Mouse (Mus musculus) heart, adult 2 months (tissue): ENCODE data around the gene Cramp1l. TPM values are rescaled to one million over a fixed set of nuclear protein-coding genes. Genes with fewer than 3 reads are reported as not detected.
A peak's percentile ranks its signal among the peaks of the same experiment; 100 is the strongest.

Experiments used
- DNase-seq, 2 experiments: peaks; one replicate each; pipeline ENCODE4 v3.0.0; 2021
- H3K27ac ChIP-seq: fragments of 200-600 bp; 2 replicates; pipeline ENCODE4 v1.8.1; 2022
- H3K27me3 ChIP-seq: fragments of 200-500 bp; 2 replicates; pipeline ENCODE4 v1.6.1; 2012; ENCODE audit warnings: mild to moderate bottlenecking, low read length, inconsistent platforms, mixed read lengths; ENCODE audit not compliant: control insufficient read depth, insufficient read depth
- H3K36me3 ChIP-seq: fragments of 200-500 bp; 2 replicates; pipeline ENCODE4 v1.6.1; 2012; ENCODE audit warnings: low read length, inconsistent platforms; ENCODE audit not compliant: control insufficient read depth, insufficient read depth
- H3K4me1 ChIP-seq: fragments of 200-500 bp; 2 replicates; pipeline ENCODE4 v1.6.1; 2011; ENCODE audit warnings: low read length; ENCODE audit not compliant: control insufficient read depth, insufficient read depth
- H3K4me3 ChIP-seq: fragments of 200-600 bp; 2 replicates; pipeline ENCODE4 v1.8.1; 2022
- H3K79me2 ChIP-seq: fragments of 200-500 bp; replicated peaks from 2 replicates; pipeline ENCODE4 v1.6.1; 2012; ENCODE audit warnings: mild to moderate bottlenecking, inconsistent platforms, low read length, moderate library complexity, mixed read lengths; ENCODE audit not compliant: control insufficient read depth, insufficient read depth
- H3K9ac ChIP-seq: fragments of 200-500 bp; 2 replicates; pipeline ENCODE4 v1.6.1; 2012; ENCODE audit warnings: low read depth, mild to moderate bottlenecking, control low read depth, inconsistent platforms, low read length, mixed read lengths
- CTCF ChIP-seq: fragments of 200-600 bp; IDR thresholded peaks from 2 replicates; pipeline ENCODE4 v1.8.1; 2022; ENCODE audit warnings: antibody characterized with exemption, mild to moderate bottlenecking, moderate library complexity
- EP300 ChIP-seq: fragments of 200-500 bp; IDR thresholded peaks from 2 replicates; pipeline ENCODE4 v1.6.1; 2011; ENCODE audit warnings: low read depth, low read length, control low read depth; ENCODE audit not compliant: insufficient read depth
- POLR2A ChIP-seq: fragments of 200-500 bp; IDR thresholded peaks from 2 replicates; pipeline ENCODE4 v1.6.1; 2011; ENCODE audit warnings: mild to moderate bottlenecking, low read depth, low read length, control low read depth; ENCODE audit not compliant: insufficient read depth
- WGBS: fragments of 180-500 bp; shearing (Covaris S2); methylation state at CpG from one replicate; pipeline ENCODE4 v1.1.7; 2018; 5-methylcytosine and 5-hydroxymethylcytosine counted together
- intact Hi-C: fragments of 180-260 bp; cut with DNase I; formaldehyde crosslinking; loops from one replicate; pipeline ENCODE4 v1.15.1; 2025
- long read RNA-seq: library from polyadenylated mRNA; stranded (forward); transcript quantifications from one replicate; pipeline ENCODE4 v2.0.0, GENCODE M21; 2021
- polyA plus RNA-seq: library from polyadenylated mRNA; depleted of rRNA; stranded (reverse); fragments of >200 nt; gene quantifications from 2 replicates; pipeline ENCODE4 v1.2.3, GENCODE M21; 2012; rRNA removed
- total RNA-seq, 2 experiments: library from RNA; stranded (reverse); gene quantifications; 2 replicates each; pipeline ENCODE4 v1.2.3; 2021

Cramp1l gene
- total RNA-seq (1 to 10 TPM; 9.4 to 9.8 TPM), polyA plus RNA-seq (9.6 and 13.7 TPM in 2 replicates)
- long read RNA-seq, partial matches to known transcripts: 1 of 1 reads
- long read RNA-seq, other reads (novel, unspliced or antisense): 0 of 1 reads

- Histone ChIP-seq H3K27ac (peak within 1 kb of the TSS; percentile 89), H3K27me3 (no peaks in the 10 kb centered on the region), H3K4me1 (no peaks in the 10 kb centered on the region; the same call in 1 of the 2 replicates), H3K4me3 (peak within 1 kb of the TSS; percentile 71), H3K36me3 (peaks cover 11% of the 10 kb centered on the region), H3K9ac (peak within 1 kb of the TSS; percentile 88), H3K79me2 (peaks cover 14% of the 10 kb centered on the region)
- under 1% methylated on average over 61 of the region's 62 CpGs for WGBS
- DNase-seq: peak; percentile 98 to 100
- intact Hi-C loops: loop anchor here (2.0 to 10.0 kb wide), 5 partner anchors 47 to 271 kb away; partner anchors contain the start of genes BC003965 and Ube2i
- TF ChIP-seq POLR2A: peak; percentile 60; the same call in 1 of the 2 replicates
- TF ChIP-seq EP300: no peak; the same call in 1 of the 2 replicates
Observed at GRCm38 (mm10) chr17:25015655-25016291, at the start of gene Cramp1l, which contains the start of gene Ift140. Cramp1l (minus strand) TSS chr17:25015788. Ift140 (plus strand) TSS chr17:25016085.

GRCm38 (mm10) chr17:25065189-25065588 is 49.6 kb upstream of the Cramp1l start:
- H3K27ac ChIP-seq: peak overlapping the region; percentile 96
- no peaks in the 10 kb centered on the region for H3K27me3 ChIP-seq
- H3K4me1 ChIP-seq: peaks cover 51% of the 10 kb centered on the region
- no peak overlapping the region for H3K9ac ChIP-seq
- intact Hi-C loops: no loop called here
- no peak overlapping the region for H3K4me3 ChIP-seq
- DNase-seq: no peak
- TF ChIP-seq EP300: no peak
- TF ChIP-seq POLR2A: no peak
- no peak for TF ChIP-seq CTCF
- H3K79me2 ChIP-seq: no peaks in the 10 kb centered on the region; the same call in 1 of the 2 replicates
- peaks cover 41% of the 10 kb centered on the region for H3K36me3 ChIP-seq
- WGBS: 50% methylated on average over 3 of the region's 3 CpGs

- Histone ChIP-seq H3K36me3 (peaks cover 40% of the 10 kb centered on the region), H3K27ac (peak overlapping the region; percentile 96), H3K27me3 (no peaks in the 10 kb centered on the region), H3K4me1 (peaks cover 45% of the 10 kb centered on the region), H3K9ac (no peak overlapping the region; the same call in 1 of the 2 replicates), H3K4me3 (peak overlapping the region; percentile 4; the same call in 1 of the 2 replicates), H3K79me2 (no peaks in the 10 kb centered on the region)
- TF ChIP-seq EP300: peak; percentile 96
- TF ChIP-seq CTCF: peak; percentile 15; the same call in 1 of the 2 replicates
- TF ChIP-seq POLR2A: peak; percentile 60; the same call in 1 of the 2 replicates
- peak; percentile 79 to 89 for DNase-seq
- WGBS: 30% methylated on average over 9 of the region's 9 CpGs
- intact Hi-C loops: loop anchor here (1.0 to 5.0 kb wide), 2 partner anchors 17 to 47 kb away; partner anchors contain the start of genes Cramp1l and Ift140
Observed at GRCm38 (mm10) chr17:25064351-25064750, 48.8 kb upstream of the Cramp1l start.

- Histone ChIP-seq H3K4me3 (peak overlapping the region; percentile 4), H3K27me3 (no peaks in the 10 kb centered on the region), H3K9ac (peak overlapping the region; percentile 14), H3K4me1 (peaks cover 43% of the 10 kb centered on the region), H3K27ac (peak overlapping the region; percentile 96), H3K79me2 (no peaks in the 10 kb centered on the region), H3K36me3 (peaks cover 37% of the 10 kb centered on the region)
- 16% methylated on average over 12 of the region's 12 CpGs for WGBS
- intact Hi-C loops: loop anchor here (1.0 to 5.0 kb wide), 3 partner anchors 15 to 47 kb away; partner anchors contain the start of genes Cramp1l and Ift140
- DNase-seq: peak in 1 of 2 experiments; percentile 58
- TF ChIP-seq EP300: no peak
- TF ChIP-seq CTCF: peak; percentile 32
Observed at GRCm38 (mm10) chr17:25063872-25064271, 48.3 kb upstream of the Cramp1l start.

- Histone ChIP-seq H3K4me3 (no peak overlapping the region; the same call in 1 of the 2 replicates), H3K79me2 (no peaks in the 10 kb centered on the region), H3K36me3 (peaks cover 33% of the 10 kb centered on the region), H3K9ac (no peak overlapping the region), H3K4me1 (peaks cover 40% of the 10 kb centered on the region), H3K27me3 (no peaks in the 10 kb centered on the region), H3K27ac (peak overlapping the region; percentile 96)
- DNase-seq: no peak
- WGBS: 76% methylated on average over 4 of the region's 4 CpGs
- intact Hi-C loops: loop anchor here (2.0 to 5.0 kb wide), 2 partner anchors 14 to 46 kb away; partner anchors contain the start of genes Cramp1l and Ift140
- TF ChIP-seq CTCF: no peak
- TF ChIP-seq POLR2A: no peak
Observed at GRCm38 (mm10) chr17:25063261-25063660, 47.7 kb upstream of the Cramp1l start.

- H3K4me1 ChIP-seq: peaks cover 8% of the 10 kb centered on the region
- no peaks in the 10 kb centered on the region for H3K79me2 ChIP-seq
- H3K4me3 ChIP-seq: no peak overlapping the region
- TF ChIP-seq POLR2A (no peak), CTCF (peak; percentile 50)
- H3K36me3 ChIP-seq: no peaks in the 10 kb centered on the region; the same call in 1 of the 2 replicates
- intact Hi-C loops: no loop called here
- 77% methylated on average over 6 of the region's 6 CpGs for WGBS
- H3K9ac ChIP-seq: no peak overlapping the region
- no peak for DNase-seq
- no peak overlapping the region for H3K27ac ChIP-seq
- H3K27me3 ChIP-seq: no peaks in the 10 kb centered on the region
Observed at GRCm38 (mm10) chr17:25057041-25057440, 41.5 kb upstream of the Cramp1l start.
